Mouse (Mus musculus) hindbrain, embryonic 13.5 days (tissue): ENCODE measurements around the gene Pou5f1. TPM values are rescaled to one million over a fixed set of nuclear protein-coding genes. Genes with fewer than 3 reads are reported as not detected.
A peak's percentile ranks its signal among the peaks of the same experiment; 100 is the strongest.
"Not testable (repeated sequence)": the region's sequence is repeated elsewhere in the genome, so short reads cannot be mapped to it uniquely, and the experiment has no call there.

Source experiments
- ATAC-seq: fragments of 200-750 bp; cut with Nextera tagmentation; 2 replicates; pipeline ENCODE4 v1.8.0; 2017; ENCODE audit warnings: moderate TSS enrichment; ENCODE audit not compliant: low FRiP score
- H3K27ac ChIP-seq: fragments of 300-500 bp; sonication (generic); 2 replicates; pipeline ENCODE4 v1.5.1; 2015; ENCODE audit warnings: inconsistent platforms, mild to moderate bottlenecking, moderate library complexity
- H3K27me3 ChIP-seq: fragments of 300-500 bp; sonication (generic); 2 replicates; pipeline ENCODE4 v1.6.1; 2015; ENCODE audit warnings: mild to moderate bottlenecking, inconsistent platforms
- H3K36me3 ChIP-seq: fragments of 300-500 bp; sonication (generic); 2 replicates; pipeline ENCODE4 v1.6.1; 2015; ENCODE audit warnings: mild to moderate bottlenecking, inconsistent platforms
- H3K4me1 ChIP-seq: fragments of 300-500 bp; sonication (generic); replicated peaks from 2 replicates; pipeline ENCODE4 v1.6.1; 2015; ENCODE audit warnings: inconsistent platforms
- H3K4me2 ChIP-seq: fragments of 300-500 bp; sonication (generic); 2 replicates; pipeline ENCODE4 v1.6.1; 2015; ENCODE audit warnings: inconsistent platforms, mild to moderate bottlenecking, moderate library complexity
- H3K4me3 ChIP-seq: fragments of 300-500 bp; sonication (generic); 2 replicates; pipeline ENCODE4 v1.5.1; 2015; ENCODE audit warnings: mild to moderate bottlenecking, inconsistent platforms
- H3K9ac ChIP-seq: fragments of 300-500 bp; sonication (generic); 2 replicates; pipeline ENCODE4 v1.6.1; 2015; ENCODE audit warnings: mild to moderate bottlenecking, inconsistent platforms
- H3K9me3 ChIP-seq: fragments of 300-500 bp; sonication (generic); 2 replicates; pipeline ENCODE4 v1.6.1; 2016; ENCODE audit warnings: inconsistent platforms
- WGBS: fragments of 180-500 bp; shearing (Covaris S2); methylation state at CpG from one replicate; pipeline ENCODE4 v1.1.7; 2015; 5-methylcytosine and 5-hydroxymethylcytosine counted together
- polyA plus RNA-seq: library from polyadenylated mRNA; unstranded; fragments of >200 nt; fragmentation: Nextera tagmentation; extraction: Ambion mirVana; gene quantifications from 2 replicates; pipeline ENCODE4 v1.2.1, GENCODE M21; 2015

Gene Pou5f1
- polyA plus RNA-seq, 1 experiment from 2014 or later: not detected

- ATAC-seq: no peak
- WGBS: 5% methylated on average over 6 of the region's 6 CpGs
- no peaks in the 10 kb centered on the region for H3K36me3 ChIP-seq
- peaks cover 33% of the 10 kb centered on the region for H3K27me3 ChIP-seq
- no peaks in the 10 kb centered on the region for H3K4me1 ChIP-seq
- H3K4me3 ChIP-seq: no peak overlapping the region
- no peaks in the 10 kb centered on the region for H3K9me3 ChIP-seq
- no peak overlapping the region for H3K9ac ChIP-seq
- no peak overlapping the region for H3K27ac ChIP-seq
- H3K4me2 ChIP-seq: no peak overlapping the region
These were observed 3.6 kb upstream of the Pou5f1 start for GRCm38 (mm10) chr17:35502226-35502625.

DNA sequence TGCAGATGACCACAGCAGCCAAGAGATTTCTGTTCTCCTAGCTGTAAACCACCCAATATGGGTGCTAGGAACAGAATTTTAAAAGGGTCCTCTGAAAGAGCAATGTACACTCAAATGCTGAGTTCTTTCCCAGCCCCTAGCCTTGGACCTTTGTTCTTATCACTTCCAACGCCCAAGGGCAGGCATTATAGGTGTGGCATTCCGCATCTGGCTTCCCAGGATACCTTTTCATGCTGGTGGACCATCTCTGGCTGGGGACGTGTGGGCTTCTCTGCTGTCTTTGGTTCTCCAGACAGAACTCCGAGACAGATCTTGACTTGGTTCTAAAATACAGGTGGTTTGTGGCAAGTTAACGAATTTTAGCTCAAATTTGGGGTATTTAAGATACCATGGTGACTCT, 3.1 kb upstream of the Pou5f1 start:
- Histone ChIP-seq H3K36me3 (no peaks in the 10 kb centered on the region), H3K27ac (no peak overlapping the region), H3K27me3 (peaks cover 39% of the 10 kb centered on the region), H3K9me3 (no peaks in the 10 kb centered on the region), H3K4me1 (no peaks in the 10 kb centered on the region), H3K9ac (no peak overlapping the region), H3K4me3 (no peak overlapping the region), H3K4me2 (no peak overlapping the region)
- 42% methylated on average over 5 of the region's 5 CpGs for WGBS
- ATAC-seq: no peak

DNA sequence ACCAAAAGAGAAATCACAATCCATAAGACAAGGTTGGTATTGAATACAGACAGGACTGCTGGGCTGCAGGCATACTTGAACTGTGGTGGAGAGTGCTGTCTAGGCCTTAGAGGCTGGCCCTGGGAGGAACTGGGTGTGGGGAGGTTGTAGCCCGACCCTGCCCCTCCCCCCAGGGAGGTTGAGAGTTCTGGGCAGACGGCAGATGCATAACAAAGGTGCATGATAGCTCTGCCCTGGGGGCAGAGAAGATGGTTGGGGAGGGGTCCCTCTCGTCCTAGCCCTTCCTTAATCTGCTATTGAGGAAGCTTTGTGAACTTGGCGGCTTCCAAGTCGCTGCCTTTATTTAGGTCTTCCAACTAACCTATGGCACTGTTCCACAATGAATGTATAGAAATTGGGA, 2.0 kb upstream of the Pou5f1 start:
- ATAC-seq: no peak
- peaks cover 46% of the 10 kb centered on the region for H3K27me3 ChIP-seq
- no peaks in the 10 kb centered on the region for H3K36me3 ChIP-seq
- no peak overlapping the region for H3K4me2 ChIP-seq
- no peak overlapping the region for H3K4me3 ChIP-seq
- no peaks in the 10 kb centered on the region for H3K9me3 ChIP-seq
- no peaks in the 10 kb centered on the region for H3K4me1 ChIP-seq
- no peak overlapping the region for H3K27ac ChIP-seq
- H3K9ac ChIP-seq: no peak overlapping the region
- 23% methylated on average over 5 of the region's 5 CpGs for WGBS

DNA sequence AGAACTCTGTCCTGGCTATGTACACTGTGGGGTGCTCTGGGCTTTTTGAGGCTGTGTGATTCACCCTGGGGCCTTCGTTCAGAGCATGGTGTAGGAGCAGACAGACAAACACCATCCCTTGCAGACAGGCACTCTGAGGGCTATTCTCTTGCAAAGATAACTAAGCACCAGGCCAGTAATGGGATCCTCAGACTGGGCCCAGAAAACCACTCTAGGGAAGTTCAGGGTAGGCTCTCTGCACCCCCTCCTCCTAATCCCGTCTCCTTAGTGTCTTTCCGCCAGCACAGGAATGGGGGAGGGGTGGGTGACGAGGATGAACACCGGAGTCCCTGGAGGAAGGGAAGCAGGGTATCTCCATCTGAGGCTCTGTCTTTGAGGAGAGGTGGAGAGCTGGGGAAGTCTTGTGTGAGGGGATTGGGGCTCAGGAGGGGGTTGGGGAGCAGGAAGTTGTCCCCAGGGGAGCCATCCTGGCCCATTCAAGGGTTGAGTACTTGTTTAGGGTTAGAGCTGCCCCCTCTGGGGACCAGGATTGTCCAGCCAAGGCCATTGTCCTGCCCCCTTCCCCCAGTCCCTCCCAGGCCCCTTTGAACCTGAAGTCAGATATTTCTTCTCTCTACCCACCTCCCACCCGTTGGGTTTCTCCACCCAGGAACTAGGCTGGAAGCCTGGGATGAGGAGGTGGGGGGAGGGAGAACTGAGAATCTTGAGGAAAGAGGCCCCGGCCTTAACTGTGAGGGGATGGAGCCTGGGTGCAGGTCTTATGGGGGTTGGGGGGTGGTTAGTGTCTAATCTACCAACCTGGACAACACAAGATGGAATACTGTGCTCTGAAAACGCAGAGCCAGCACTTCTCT, 963 bp upstream of the Pou5f1 start:
- Histone ChIP-seq H3K9me3 (no peaks in the 10 kb centered on the region), H3K9ac (no peak overlapping the region), H3K4me2 (no peak overlapping the region), H3K27ac (no peak overlapping the region), H3K27me3 (peaks cover 54% of the 10 kb centered on the region), H3K4me3 (no peak overlapping the region), H3K36me3 (no peaks in the 10 kb centered on the region), H3K4me1 (no peaks in the 10 kb centered on the region)
- ATAC-seq: no peak
- WGBS: 16% methylated on average over 8 of the region's 8 CpGs

DNA sequence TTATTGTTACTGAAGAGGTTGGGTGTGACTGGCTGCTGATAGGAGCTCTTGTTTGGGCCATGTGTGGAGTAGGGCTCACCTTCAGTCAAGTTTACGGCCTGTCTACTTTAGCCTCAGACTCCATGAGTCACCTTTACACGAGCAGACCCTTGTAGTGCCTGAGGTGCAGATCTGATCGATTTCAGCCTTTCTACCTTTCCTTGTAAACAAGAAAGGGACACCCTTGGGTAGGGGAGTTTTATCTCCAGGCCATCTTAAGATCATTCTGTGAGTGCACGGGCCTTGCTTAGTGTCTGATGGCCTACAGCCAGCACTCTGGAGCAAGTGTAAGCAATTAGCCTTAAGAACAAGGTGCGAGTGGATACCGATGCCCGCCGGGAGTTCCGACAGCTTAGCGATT, 1.1 kb downstream of the Pou5f1 start:
- no peaks in the 10 kb centered on the region for H3K36me3 ChIP-seq
- H3K4me2 ChIP-seq: no peak overlapping the region
- ATAC-seq: no peak
- no peaks in the 10 kb centered on the region for H3K9me3 ChIP-seq
- no peak overlapping the region for H3K4me3 ChIP-seq
- H3K4me1 ChIP-seq: no peaks in the 10 kb centered on the region
- no peak overlapping the region for H3K9ac ChIP-seq
- H3K27me3 ChIP-seq: peaks cover 54% of the 10 kb centered on the region
- no peak overlapping the region for H3K27ac ChIP-seq
- WGBS: 15% methylated on average over 10 of the region's 10 CpGs

DNA sequence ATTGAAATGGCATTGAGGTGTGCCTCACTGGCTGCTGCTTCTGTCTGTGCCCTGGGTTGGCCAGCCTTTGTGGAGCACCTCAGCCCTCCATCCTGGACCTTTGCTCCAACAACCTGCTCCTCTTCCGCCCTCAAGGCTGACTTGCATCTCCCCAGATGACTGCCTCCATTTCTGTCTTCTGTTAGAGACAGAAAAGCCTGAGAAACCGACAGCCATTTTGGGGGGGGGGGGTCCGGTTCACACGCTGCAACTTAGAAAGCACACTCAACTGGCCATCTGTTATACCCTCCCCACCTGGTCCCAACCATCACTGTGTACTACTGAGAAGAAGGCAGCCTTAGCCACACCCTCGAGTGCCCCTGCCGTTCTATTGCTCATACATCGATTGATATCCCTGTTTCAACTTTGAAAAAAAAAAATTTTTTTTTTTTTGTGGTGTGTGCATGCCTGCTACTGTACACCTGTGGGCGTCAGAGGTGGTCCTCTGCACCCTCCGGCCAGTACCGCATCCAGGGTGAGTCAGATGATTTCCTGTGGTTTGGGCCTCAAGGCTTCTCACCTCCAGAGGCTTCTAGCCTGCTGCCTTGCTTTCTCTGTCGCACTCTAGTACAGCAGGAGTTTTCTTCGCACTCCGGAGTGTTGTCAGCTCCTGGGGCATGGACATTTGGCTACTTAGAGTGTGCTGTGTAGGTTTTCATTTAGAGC, 1.9 kb downstream of the Pou5f1 start:
- peaks cover 52% of the 10 kb centered on the region for H3K27me3 ChIP-seq
- H3K4me2 ChIP-seq: no peak overlapping the region
- no peak for ATAC-seq
- no peaks in the 10 kb centered on the region for H3K4me1 ChIP-seq
- no peak overlapping the region for H3K27ac ChIP-seq
- H3K4me3 ChIP-seq: no peak overlapping the region
- H3K9ac ChIP-seq: no peak overlapping the region
- 28% methylated on average over 13 of the region's 13 CpGs for WGBS
- no peaks in the 10 kb centered on the region for H3K36me3 ChIP-seq
- H3K9me3 ChIP-seq: no peaks in the 10 kb centered on the region

DNA sequence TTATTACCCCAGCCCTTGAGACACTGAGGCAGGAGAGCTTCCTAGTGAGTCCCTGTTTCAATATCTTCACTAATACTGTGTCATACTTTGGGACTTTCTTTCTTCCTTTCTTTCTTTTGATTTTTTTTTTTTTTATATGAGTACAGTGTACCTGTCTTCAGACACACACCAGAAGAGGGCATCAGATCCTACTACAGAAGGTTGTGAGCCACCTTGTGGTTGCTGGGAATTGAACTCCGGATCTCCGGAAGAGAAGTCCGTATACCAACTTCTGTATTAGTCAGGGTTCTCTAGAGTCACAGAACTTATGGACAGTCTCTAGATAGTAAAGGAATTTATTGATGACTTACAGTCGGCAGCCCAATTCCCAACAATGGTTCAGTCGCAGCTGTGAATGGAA, 2.5 kb downstream of the Pou5f1 start:
- H3K9me3 ChIP-seq, H3K9ac ChIP-seq, H3K36me3 ChIP-seq, H3K4me2 ChIP-seq, H3K4me3 ChIP-seq, H3K4me1 ChIP-seq, H3K27ac ChIP-seq, ATAC-seq: not testable (repeated sequence)
- peaks cover 50% of the 10 kb centered on the region for H3K27me3 ChIP-seq
- 59% methylated on average over 5 of the region's 5 CpGs for WGBS

DNA sequence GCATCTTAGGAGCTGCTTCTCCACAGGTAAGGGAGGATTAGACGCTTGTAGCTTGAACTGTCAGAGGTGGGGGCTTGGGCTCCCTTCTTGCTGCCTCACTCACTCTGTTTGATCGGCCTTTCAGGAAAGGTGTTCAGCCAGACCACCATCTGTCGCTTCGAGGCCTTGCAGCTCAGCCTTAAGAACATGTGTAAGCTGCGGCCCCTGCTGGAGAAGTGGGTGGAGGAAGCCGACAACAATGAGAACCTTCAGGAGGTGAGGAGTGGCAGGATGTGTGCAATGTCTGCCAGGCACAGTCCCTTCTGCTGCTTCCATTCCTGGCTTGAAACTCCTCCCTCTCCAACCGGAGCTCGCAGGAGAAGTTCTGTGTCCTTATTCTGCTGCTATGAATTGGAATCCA, 3.5 kb downstream of the Pou5f1 start:
- no peak overlapping the region for H3K27ac ChIP-seq
- no peak overlapping the region for H3K9ac ChIP-seq
- WGBS: 54% methylated on average over 8 of the region's 8 CpGs
- H3K4me1 ChIP-seq: peaks cover 3% of the 10 kb centered on the region; the same call in 1 of the 2 replicates
- no peaks in the 10 kb centered on the region for H3K36me3 ChIP-seq
- H3K9me3 ChIP-seq: no peaks in the 10 kb centered on the region
- ATAC-seq: no peak
- H3K4me2 ChIP-seq: no peak overlapping the region
- H3K27me3 ChIP-seq: peaks cover 50% of the 10 kb centered on the region
- H3K4me3 ChIP-seq: no peak overlapping the region

- Histone ChIP-seq H3K9me3 (no peaks in the 10 kb centered on the region), H3K9ac (no peak overlapping the region), H3K27ac (no peak overlapping the region), H3K4me1 (peaks cover 35% of the 10 kb centered on the region), H3K27me3 (peaks cover 26% of the 10 kb centered on the region), H3K4me3 (no peak overlapping the region), H3K4me2 (no peak overlapping the region), H3K36me3 (no peaks in the 10 kb centered on the region)
- 85% methylated on average over 7 of the region's 7 CpGs for WGBS
- no peak for ATAC-seq
These were observed 7.3 kb downstream of the Pou5f1 start for GRCm38 (mm10) chr17:35512916-35513626.

DNA sequence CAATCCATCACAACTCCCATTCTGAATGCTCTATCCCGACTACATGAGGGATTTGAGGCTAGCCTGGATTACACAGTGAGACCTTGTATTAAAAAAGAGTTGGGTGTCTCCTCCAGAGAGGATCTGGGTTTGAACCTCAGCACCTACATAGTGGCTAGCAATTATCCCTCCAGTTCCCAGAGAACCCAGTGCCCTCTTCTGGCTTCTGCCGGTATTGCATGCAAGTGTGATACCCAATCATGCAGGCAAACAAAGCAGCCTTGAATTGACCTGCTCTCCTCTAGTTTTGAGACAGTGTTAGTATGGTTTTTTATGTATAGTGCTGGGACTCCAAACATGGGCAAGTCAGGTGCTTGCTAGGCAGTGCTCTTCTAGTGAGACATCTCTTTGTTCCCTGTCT, 8.1 kb downstream of the Pou5f1 start:
- Histone ChIP-seq H3K4me3 (no peak overlapping the region), H3K9me3 (no peaks in the 10 kb centered on the region), H3K27me3 (peaks cover 22% of the 10 kb centered on the region), H3K9ac (no peak overlapping the region), H3K4me1 (peaks cover 38% of the 10 kb centered on the region), H3K27ac (no peak overlapping the region), H3K36me3 (no peaks in the 10 kb centered on the region), H3K4me2 (no peak overlapping the region)
- no peak for ATAC-seq
- 13% methylated on average over 2 of the region's 2 CpGs for WGBS

- Histone ChIP-seq H3K9ac (0 out of 2 replicates have a peak overlapping the region, but pooled peaks have one; percentile 6), H3K9me3 (no peaks in the 10 kb centered on the region), H3K4me2 (0 out of 2 replicates have a peak overlapping the region, but pooled peaks have one; percentile 84), H3K4me3 (no peak overlapping the region), H3K27ac (no peak overlapping the region), H3K4me1 (peaks cover 38% of the 10 kb centered on the region), H3K27me3 (peaks cover 15% of the 10 kb centered on the region; the same call in 1 of the 2 replicates), H3K36me3 (no peaks in the 10 kb centered on the region)
- WGBS: 40% methylated on average over 6 of the region's 6 CpGs
- ATAC-seq: no peak
These were observed 8.9 kb downstream of the Pou5f1 start for GRCm38 (mm10) chr17:35514756-35515155.

- Histone ChIP-seq H3K4me3 (peak overlapping the region; percentile 56), H3K4me1 (peaks cover 38% of the 10 kb centered on the region), H3K4me2 (peak overlapping the region; percentile 84), H3K9me3 (no peaks in the 10 kb centered on the region), H3K27me3 (peaks cover 14% of the 10 kb centered on the region; the same call in 1 of the 2 replicates), H3K27ac (no peak overlapping the region), H3K9ac (peak overlapping the region; percentile 71), H3K36me3 (no peaks in the 10 kb centered on the region)
- WGBS: 5% methylated on average over 25 of the region's 25 CpGs
- peak; percentile 44; the same call in 1 of the 2 replicates for ATAC-seq
These were observed 10.3 kb downstream of the Pou5f1 start for GRCm38 (mm10) chr17:35515911-35516640.
